Mouse (Mus musculus) liver, embryonic 11.5 days (tissue): ENCODE data around the gene Slc12a9. TPM values are rescaled to one million over a fixed set of nuclear protein-coding genes. Genes with fewer than 3 reads are reported as not detected.
A peak's percentile ranks its signal among the peaks of the same experiment; 100 is the strongest.

Experiments used
- ATAC-seq: fragments of 200-750 bp; cut with Nextera tagmentation; replicated peaks from 2 replicates; pipeline ENCODE4 v1.8.0; 2017; ENCODE audit warnings: moderate number of reproducible peaks, mild to moderate bottlenecking, moderate TSS enrichment, moderate library complexity; ENCODE audit not compliant: low FRiP score
- DNase-seq: peaks from one replicate; pipeline ENCODE4 v3.0.0-alpha.2; 2017; ENCODE audit warnings: low spot score
- H3K27ac ChIP-seq: fragments of 300-500 bp; sonication (generic); 2 replicates; pipeline ENCODE4 v1.5.1; 2014; ENCODE audit warnings: mild to moderate bottlenecking, low read depth, low read length, control low read depth
- H3K27me3 ChIP-seq: fragments of 300-500 bp; sonication (generic); replicated peaks from 2 replicates; pipeline ENCODE4 v1.6.1; 2014; ENCODE audit warnings: low read length, mixed read lengths; ENCODE audit not compliant: control insufficient read depth, insufficient read depth
- H3K36me3 ChIP-seq: fragments of 300-500 bp; sonication (generic); 2 replicates; pipeline ENCODE4 v1.6.1; 2014; ENCODE audit warnings: mild to moderate bottlenecking, low read length, moderate library complexity, mixed read lengths; ENCODE audit not compliant: control insufficient read depth, insufficient read depth
- H3K4me1 ChIP-seq: fragments of 300-500 bp; sonication (generic); replicated peaks from 2 replicates; pipeline ENCODE4 v1.6.1; 2014; ENCODE audit warnings: low read length, mixed read lengths; ENCODE audit not compliant: control insufficient read depth, insufficient read depth
- H3K4me2 ChIP-seq: fragments of 300-500 bp; sonication (generic); 2 replicates; pipeline ENCODE4 v1.6.1; 2014; ENCODE audit warnings: mild to moderate bottlenecking, control low read depth, moderate library complexity
- H3K4me3 ChIP-seq: fragments of 300-500 bp; sonication (generic); 2 replicates; pipeline ENCODE4 v1.5.1; 2014; ENCODE audit warnings: low read depth, low read length, control low read depth
- H3K9ac ChIP-seq: fragments of 300-500 bp; sonication (generic); 2 replicates; pipeline ENCODE4 v1.6.1; 2014; ENCODE audit warnings: low read depth, low read length, control low read depth
- H3K9me3 ChIP-seq: fragments of 300-500 bp; sonication (generic); 2 replicates; pipeline ENCODE4 v1.6.1; 2016; ENCODE audit warnings: low read length, inconsistent platforms, mixed read lengths; ENCODE audit not compliant: control insufficient read depth
- WGBS: fragments of 180-500 bp; shearing (Covaris S2); extraction: QIAGEN DNeasy Blood & Tissue Kit; methylation state at CpG from one replicate; pipeline ENCODE4 v1.1.7; 2014; 5-methylcytosine and 5-hydroxymethylcytosine counted together
- polyA plus RNA-seq: library from polyadenylated mRNA; unstranded; fragments of >200 nt; fragmentation: Nextera tagmentation; extraction: Ambion mirVana; gene quantifications from 2 replicates; pipeline ENCODE4 v1.2.1, GENCODE M21; 2014

Slc12a9 gene
- polyA plus RNA-seq, 1 experiment from 2014 or later = 6.4 TPM

- H3K4me2 ChIP-seq = peak overlapping the region; percentile 92
- WGBS = 2% methylated on average over 22 of the region's 22 CpGs
- ATAC-seq (peak; percentile 37), DNase-seq (no peak)
- no peaks in the 10 kb centered on the region for H3K27me3 ChIP-seq
- H3K36me3 ChIP-seq = peaks cover 19% of the 10 kb centered on the region
- peak overlapping the region; percentile 72 for H3K4me3 ChIP-seq
- H3K9ac ChIP-seq = peak overlapping the region; percentile 85
- H3K9me3 ChIP-seq = no peaks in the 10 kb centered on the region
- H3K4me1 ChIP-seq = peaks cover 38% of the 10 kb centered on the region
- peak overlapping the region; percentile 75; the same call in 1 of the 2 replicates for H3K27ac ChIP-seq
Measured at GRCm38 (mm10) chr5:137313466-137314192, 19.8 kb downstream of the Slc12a9 start.

DNA sequence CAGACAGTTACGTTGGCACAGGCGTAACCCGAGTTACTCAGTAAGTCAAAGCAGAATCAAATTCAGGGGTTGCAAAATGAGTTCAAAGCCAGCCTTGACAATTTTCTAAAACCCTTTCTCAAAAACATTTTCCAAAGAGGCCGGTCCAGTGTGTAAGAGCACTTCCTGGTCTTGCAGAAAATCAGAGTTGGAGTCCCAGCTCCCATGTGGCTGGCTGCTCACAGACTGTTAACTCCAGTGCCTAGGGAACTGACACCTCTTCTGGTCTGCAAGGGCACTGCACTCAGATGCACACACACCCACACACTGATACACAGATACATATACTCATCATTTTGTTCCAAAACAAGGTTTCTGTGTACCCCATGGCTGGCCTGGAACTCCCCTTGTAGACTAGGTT lies 25.0 kb downstream of the Slc12a9 start:
- H3K27ac ChIP-seq = peak overlapping the region; percentile 87; the same call in 1 of the 2 replicates
- H3K9ac ChIP-seq = peak overlapping the region; percentile 96; the same call in 1 of the 2 replicates
- peaks cover 31% of the 10 kb centered on the region for H3K36me3 ChIP-seq
- H3K27me3 ChIP-seq = no peaks in the 10 kb centered on the region
- no peaks in the 10 kb centered on the region for H3K9me3 ChIP-seq
- 94% methylated on average over 4 of the region's 4 CpGs for WGBS
- ATAC-seq (no peak), DNase-seq (no peak)
- H3K4me3 ChIP-seq = peak overlapping the region; percentile 95
- peaks cover 47% of the 10 kb centered on the region for H3K4me1 ChIP-seq
- peak overlapping the region; percentile 68 for H3K4me2 ChIP-seq

- Histone ChIP-seq H3K4me2 (peak within 1 kb of the TSS; percentile 68), H3K9me3 (no peaks in the 10 kb centered on the region), H3K36me3 (peaks cover 42% of the 10 kb centered on the region), H3K9ac (peak within 1 kb of the TSS; percentile 96), H3K4me3 (peak within 1 kb of the TSS; percentile 95), H3K4me1 (peaks cover 41% of the 10 kb centered on the region), H3K27me3 (no peaks in the 10 kb centered on the region), H3K27ac (peak within 1 kb of the TSS; percentile 87)
- ATAC-seq (peak; percentile 82), DNase-seq (peak; percentile 90)
- whole genome bisulfite sequencing = under 1% methylated on average over 65 of the region's 72 CpGs
Measured at GRCm38 (mm10) chr5:137307071-137307912, 26.1 kb downstream of the Slc12a9 start, which contains the start of gene Srrt. Gene Srrt (minus strand): TSS chr5:137307674.

DNA sequence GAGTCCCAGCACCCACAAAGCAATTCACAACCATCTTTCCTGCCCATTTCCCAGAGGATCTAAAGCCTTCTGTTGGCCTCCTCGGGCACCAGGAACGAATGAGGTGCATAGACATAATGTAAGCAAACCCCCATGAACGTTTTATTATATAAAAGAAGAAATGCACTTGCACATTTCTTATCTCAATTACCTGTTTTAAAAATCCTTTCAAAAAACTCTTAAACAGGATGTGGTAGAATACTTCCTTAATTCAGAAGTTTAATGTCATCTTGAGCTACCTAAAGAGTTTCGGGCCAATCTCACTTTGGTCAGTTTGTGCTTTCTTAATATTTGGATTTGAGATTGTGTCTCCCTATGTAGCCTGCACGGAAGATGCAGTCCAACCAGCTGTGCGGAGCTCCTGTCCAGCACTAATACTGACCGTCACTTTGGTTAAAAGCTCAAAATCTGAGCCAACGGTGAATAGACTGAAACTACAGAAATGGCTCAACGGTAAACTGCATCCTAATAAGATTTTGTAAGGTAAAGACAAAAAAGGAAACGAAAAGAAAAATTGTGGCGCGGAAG lies 26.9 kb downstream of the Slc12a9 start:
- Histone ChIP-seq H3K4me1 (peaks cover 36% of the 10 kb centered on the region), H3K9ac (peak overlapping the region; percentile 96), H3K27ac (peak overlapping the region; percentile 87), H3K4me2 (peak overlapping the region; percentile 68), H3K9me3 (no peaks in the 10 kb centered on the region), H3K36me3 (peaks cover 48% of the 10 kb centered on the region), H3K4me3 (peak overlapping the region; percentile 95), H3K27me3 (no peaks in the 10 kb centered on the region)
- 11% methylated on average over 12 of the region's 12 CpGs for WGBS
- DNase-seq = no peak
- no peak for ATAC-seq

DNA sequence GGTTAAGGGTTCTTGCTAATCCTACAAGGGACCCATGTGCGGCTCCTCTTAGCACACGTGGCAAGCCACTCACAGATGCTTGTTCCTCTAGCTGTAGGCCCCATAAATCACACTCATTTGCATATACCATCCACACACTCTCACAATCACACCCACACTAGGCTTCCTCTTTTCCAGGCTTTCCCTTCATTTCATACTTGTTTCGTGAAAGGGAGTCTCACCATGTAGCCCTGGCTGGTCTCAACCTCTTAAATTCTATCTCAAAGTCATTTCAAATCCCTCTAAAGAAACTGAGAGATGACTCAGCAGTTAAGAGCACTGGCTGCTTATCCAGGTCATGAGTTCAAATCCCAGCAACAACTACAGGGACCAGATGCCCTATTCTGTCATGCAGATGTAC lies 27.6 kb downstream of the Slc12a9 start:
- ATAC-seq (no peak), DNase-seq (no peak)
- WGBS = 53% methylated on average over 3 of the region's 3 CpGs
- Histone ChIP-seq H3K4me1 (peaks cover 35% of the 10 kb centered on the region), H3K27ac (no peak overlapping the region), H3K9ac (peak overlapping the region; percentile 96), H3K27me3 (no peaks in the 10 kb centered on the region), H3K9me3 (no peaks in the 10 kb centered on the region), H3K4me2 (peak overlapping the region; percentile 68), H3K4me3 (peak overlapping the region; percentile 95), H3K36me3 (peaks cover 55% of the 10 kb centered on the region)

- Histone ChIP-seq H3K36me3 (peaks cover 58% of the 10 kb centered on the region), H3K9me3 (no peaks in the 10 kb centered on the region), H3K4me2 (peak overlapping the region; percentile 68), H3K27me3 (no peaks in the 10 kb centered on the region), H3K4me1 (peaks cover 35% of the 10 kb centered on the region), H3K9ac (peak overlapping the region; percentile 96), H3K27ac (peak overlapping the region; percentile 49; the same call in 1 of the 2 replicates), H3K4me3 (peak overlapping the region; percentile 95)
- ATAC-seq = no peak
- no peak for DNase-seq
- 73% methylated on average over 4 of the region's 4 CpGs for WGBS
Measured at GRCm38 (mm10) chr5:137304816-137305215, 28.6 kb downstream of the Slc12a9 start.

GRCm38 (mm10) chr5:137304165-137304564 lies 29.2 kb downstream of the Slc12a9 start:
- DNase-seq (no peak), ATAC-seq (no peak)
- H3K27ac ChIP-seq = 0 out of 2 replicates have a peak overlapping the region, but pooled peaks have one; percentile 17
- H3K9ac ChIP-seq = peak overlapping the region; percentile 6; the same call in 1 of the 2 replicates
- H3K4me1 ChIP-seq = peaks cover 35% of the 10 kb centered on the region
- H3K27me3 ChIP-seq = no peaks in the 10 kb centered on the region
- H3K4me2 ChIP-seq = peak overlapping the region; percentile 68
- 64% methylated on average over 3 of the region's 3 CpGs for WGBS
- peak overlapping the region; percentile 95; the same call in 1 of the 2 replicates for H3K4me3 ChIP-seq
- peaks cover 58% of the 10 kb centered on the region for H3K36me3 ChIP-seq
- H3K9me3 ChIP-seq = no peaks in the 10 kb centered on the region

GRCm38 (mm10) chr5:137303609-137304008 lies 29.8 kb downstream of the Slc12a9 start:
- H3K4me1 ChIP-seq = peaks cover 35% of the 10 kb centered on the region
- 48% methylated on average over 4 of the region's 4 CpGs for WGBS
- H3K4me2 ChIP-seq = peak overlapping the region; percentile 68
- no peaks in the 10 kb centered on the region for H3K9me3 ChIP-seq
- H3K36me3 ChIP-seq = peaks cover 58% of the 10 kb centered on the region
- H3K4me3 ChIP-seq = 0 out of 2 replicates have a peak overlapping the region, but pooled peaks have one; percentile 95
- DNase-seq (no peak), ATAC-seq (no peak; the same call in 1 of the 2 replicates)
- H3K27ac ChIP-seq = no peak overlapping the region
- peak overlapping the region; percentile 6; the same call in 1 of the 2 replicates for H3K9ac ChIP-seq
- no peaks in the 10 kb centered on the region for H3K27me3 ChIP-seq
